Mouse (Mus musculus) testis, adult 2 months (tissue): ENCODE results near the gene Dnpep. TPM values are rescaled to one million over a fixed set of nuclear protein-coding genes. Genes with fewer than 3 reads are reported as not detected.

Source experiments
- H3K27ac ChIP-seq: fragments of 200-500 bp; 2 replicates; pipeline ENCODE4 v1.5.1; 2012; ENCODE audit warnings: low read depth, low read length; ENCODE audit not compliant: control insufficient read depth, insufficient read depth
- H3K27me3 ChIP-seq: fragments of 200-500 bp; 2 replicates; pipeline ENCODE4 v1.6.1; 2012; ENCODE audit warnings: mild to moderate bottlenecking, low read length, moderate library complexity; ENCODE audit not compliant: control insufficient read depth, insufficient read depth
- H3K36me3 ChIP-seq: fragments of 200-500 bp; 2 replicates; pipeline ENCODE4 v1.6.1; 2012; ENCODE audit warnings: mild to moderate bottlenecking, low read length; ENCODE audit not compliant: control insufficient read depth, insufficient read depth
- H3K4me1 ChIP-seq: fragments of 200-500 bp; 2 replicates; pipeline ENCODE4 v1.6.1; 2012; ENCODE audit warnings: low read length; ENCODE audit not compliant: control insufficient read depth, insufficient read depth
- H3K4me3 ChIP-seq: fragments of 200-500 bp; 2 replicates; pipeline ENCODE4 v1.5.1; 2012; ENCODE audit warnings: low read depth, mild to moderate bottlenecking, low read length, moderate library complexity, mixed read lengths; ENCODE audit not compliant: control insufficient read depth
- CTCF ChIP-seq: fragments of 200-500 bp; IDR thresholded peaks from 2 replicates; pipeline ENCODE4 v1.5.1; 2012; ENCODE audit warnings: low read depth, mild to moderate bottlenecking, inconsistent platforms, low read length, moderate library complexity; ENCODE audit not compliant: control insufficient read depth, insufficient read depth, insufficient replicate concordance
- POLR2A ChIP-seq: fragments of 200-500 bp; IDR thresholded peaks from 2 replicates; pipeline ENCODE4 v1.6.1; 2012; ENCODE audit warnings: low read depth, mild to moderate bottlenecking, inconsistent platforms, low read length, moderate library complexity; ENCODE audit not compliant: control insufficient read depth
- polyA plus RNA-seq: library from polyadenylated mRNA; depleted of rRNA; stranded (reverse); fragments of >200 nt; gene quantifications from 2 replicates; pipeline ENCODE4 v1.2.3, GENCODE M21; 2012

Gene Dnpep
- polyA plus RNA-seq, 1 experiment, result 158 TPM

DNA sequence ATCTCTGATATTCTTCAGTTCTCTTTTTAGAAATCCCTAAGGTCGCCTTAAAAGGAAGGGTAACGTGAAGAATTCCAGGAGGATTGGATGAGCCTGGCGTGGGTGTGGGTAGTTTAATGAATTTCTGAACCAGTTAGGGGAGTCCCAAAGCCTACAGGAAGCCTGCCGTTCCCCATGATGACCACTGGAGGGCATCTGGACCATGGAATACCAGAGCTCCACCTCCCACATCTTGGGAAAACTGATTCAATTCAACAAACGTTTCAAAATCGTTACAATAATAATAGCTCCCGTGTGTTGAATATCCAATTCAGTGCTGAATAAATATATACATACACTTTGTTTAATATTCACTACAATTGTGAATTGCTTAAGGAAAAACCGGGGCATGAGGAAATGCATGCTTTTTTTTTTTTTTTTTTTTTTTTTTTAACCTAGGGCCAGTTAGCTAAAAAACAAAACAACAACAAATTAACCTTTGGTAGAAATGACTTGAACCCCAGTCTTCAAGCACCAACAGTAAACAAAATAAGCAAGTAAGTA is 25.2 kb upstream of the Dnpep start:
- Histone ChIP-seq H3K36me3 (no peaks in the 10 kb centered on the region), H3K4me1 (peaks cover 12% of the 10 kb centered on the region), H3K27me3 (no peaks in the 10 kb centered on the region), H3K27ac (no peak overlapping the region), H3K4me3 (no peak overlapping the region)
- TF ChIP-seq CTCF (peak; percentile 69; the same call in 1 of the 2 replicates), POLR2A (no peak)

DNA sequence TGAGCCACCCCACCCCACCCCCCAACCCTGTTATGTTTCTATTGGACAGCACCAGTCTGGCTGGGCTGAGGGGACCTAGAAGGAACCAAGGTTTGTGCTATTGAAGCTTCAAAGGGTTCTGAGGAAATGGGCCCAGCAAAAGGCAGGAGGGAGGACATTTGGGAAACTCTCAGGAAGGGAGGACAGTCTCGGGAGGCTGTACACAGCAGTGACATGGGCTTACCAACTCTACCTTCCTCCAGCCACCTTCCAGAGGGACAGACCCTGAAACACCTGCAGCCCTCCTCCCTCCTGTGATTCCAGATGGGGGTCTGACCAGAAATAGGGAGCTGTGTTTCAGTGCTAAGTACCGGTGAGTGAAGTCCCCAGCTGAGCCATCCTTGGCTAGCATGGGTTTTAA is 22.7 kb upstream of the Dnpep start:
- Histone ChIP-seq H3K4me1 (peaks cover 11% of the 10 kb centered on the region), H3K36me3 (no peaks in the 10 kb centered on the region), H3K27me3 (no peaks in the 10 kb centered on the region), H3K4me3 (no peak overlapping the region), H3K27ac (no peak overlapping the region)
- TF ChIP-seq CTCF (no peak), POLR2A (no peak)

DNA sequence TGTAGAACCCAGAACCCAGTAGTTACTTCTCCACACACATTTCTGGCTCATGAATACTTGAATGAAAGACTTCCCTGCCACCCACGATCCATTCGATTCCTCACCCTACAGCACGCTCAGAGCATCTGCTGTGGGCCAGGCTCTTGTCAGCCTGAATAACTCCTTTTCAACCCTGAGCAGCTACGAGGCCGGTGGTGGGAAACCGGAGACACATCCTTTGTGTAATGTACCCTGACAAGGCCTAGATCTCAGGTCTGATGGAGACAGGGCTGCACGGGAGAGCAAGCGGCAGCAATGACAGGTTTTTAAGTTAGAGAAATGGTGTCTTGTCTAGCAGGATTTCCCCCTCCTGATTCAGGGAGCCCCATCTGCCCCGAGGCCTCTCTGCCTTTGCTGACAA is 21.5 kb upstream of the Dnpep start:
- peaks cover under 1% of the 10 kb centered on the region; the same call in 1 of the 2 replicates for H3K4me1 ChIP-seq

DNA sequence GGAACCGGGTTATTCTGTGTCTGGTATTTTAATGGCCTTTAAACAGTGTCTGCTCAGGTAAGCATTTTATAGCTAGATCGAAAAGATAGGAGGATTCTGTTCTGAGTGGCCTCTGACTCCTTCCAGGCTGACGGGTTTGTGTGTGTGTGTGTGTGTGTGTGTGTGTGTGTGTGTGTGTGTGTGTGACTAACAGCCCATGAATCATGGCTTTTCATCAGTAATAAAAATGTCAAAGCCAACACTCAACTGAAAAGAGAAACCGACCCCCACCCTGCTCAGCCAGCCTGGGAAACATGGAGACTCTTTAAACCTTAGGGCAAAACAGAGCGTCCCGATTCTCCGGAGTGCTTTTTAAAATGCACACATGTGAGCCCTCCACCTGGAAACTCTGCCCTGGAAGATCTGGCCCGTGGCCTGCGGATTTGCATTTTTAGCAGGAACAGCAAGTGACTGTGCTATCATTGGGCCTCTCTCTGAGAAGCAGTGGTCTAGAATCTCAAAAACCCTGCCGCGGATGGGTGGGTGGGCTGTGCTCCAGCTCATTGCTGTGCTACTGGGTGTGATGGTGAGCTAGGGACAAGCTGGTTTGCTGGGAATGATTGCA is 20.4 kb upstream of the Dnpep start:
- no peak for TF ChIP-seq CTCF
- no peak for TF ChIP-seq POLR2A
- no peaks in the 10 kb centered on the region for H3K36me3 ChIP-seq
- H3K4me3 ChIP-seq, result no peak overlapping the region
- no peaks in the 10 kb centered on the region for H3K27me3 ChIP-seq
- H3K4me1 ChIP-seq, result no peaks in the 10 kb centered on the region
- no peak overlapping the region for H3K27ac ChIP-seq

More for the DNA sequence above, 21.5 kb upstream of the Dnpep start:
- Histone ChIP-seq H3K27ac (no peak overlapping the region), H3K27me3 (no peaks in the 10 kb centered on the region), H3K4me3 (no peak overlapping the region), H3K36me3 (no peaks in the 10 kb centered on the region)
- TF ChIP-seq POLR2A (no peak), CTCF (no peak)

DNA sequence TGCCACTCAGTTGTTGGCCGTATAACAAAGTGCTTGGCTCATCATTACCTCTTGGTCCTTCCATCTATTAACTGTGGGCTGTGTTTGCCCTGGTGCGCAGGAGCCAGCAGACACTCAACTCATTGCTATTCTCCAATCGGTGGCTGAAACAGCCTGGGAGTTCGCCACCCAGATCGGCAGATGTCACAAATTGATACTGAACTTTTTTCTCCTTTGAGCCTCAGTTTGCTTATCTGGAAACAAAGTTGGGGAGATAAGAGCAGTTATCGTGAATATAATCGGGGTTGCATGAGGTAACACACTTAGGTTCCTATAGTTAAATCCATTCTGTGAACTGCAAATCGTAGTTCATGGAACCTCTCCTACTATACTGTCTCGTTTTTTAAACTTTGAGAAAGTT is 19.3 kb upstream of the Dnpep start:
- TF ChIP-seq POLR2A, result no peak
- no peak for TF ChIP-seq CTCF
- Histone ChIP-seq H3K27me3 (no peaks in the 10 kb centered on the region), H3K4me3 (no peak overlapping the region), H3K27ac (no peak overlapping the region), H3K36me3 (no peaks in the 10 kb centered on the region), H3K4me1 (no peaks in the 10 kb centered on the region)

DNA sequence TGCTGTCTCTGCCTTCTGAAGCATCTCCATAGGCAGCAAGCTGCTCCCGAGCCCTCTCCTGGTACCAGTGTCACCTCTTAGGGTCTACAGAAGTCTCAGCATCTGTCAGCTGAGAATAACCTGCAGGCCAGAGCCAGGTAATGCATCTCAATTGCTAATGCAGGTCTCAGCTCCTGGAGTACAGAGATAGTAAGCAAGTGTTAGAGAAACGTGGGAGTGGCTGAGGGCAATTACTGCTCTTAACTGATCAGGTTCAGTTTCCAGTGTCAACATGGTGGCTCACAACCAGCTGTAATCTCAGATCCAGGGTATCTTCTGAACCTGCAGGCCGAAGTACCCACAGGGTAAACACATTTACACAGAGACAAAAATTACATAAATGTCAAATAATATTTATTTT is 18.7 kb upstream of the Dnpep start:
- Histone ChIP-seq H3K27me3 (no peaks in the 10 kb centered on the region), H3K4me1 (no peaks in the 10 kb centered on the region), H3K4me3 (no peak overlapping the region), H3K27ac (no peak overlapping the region), H3K36me3 (no peaks in the 10 kb centered on the region)
- no peak for TF ChIP-seq CTCF
- no peak for TF ChIP-seq POLR2A

DNA sequence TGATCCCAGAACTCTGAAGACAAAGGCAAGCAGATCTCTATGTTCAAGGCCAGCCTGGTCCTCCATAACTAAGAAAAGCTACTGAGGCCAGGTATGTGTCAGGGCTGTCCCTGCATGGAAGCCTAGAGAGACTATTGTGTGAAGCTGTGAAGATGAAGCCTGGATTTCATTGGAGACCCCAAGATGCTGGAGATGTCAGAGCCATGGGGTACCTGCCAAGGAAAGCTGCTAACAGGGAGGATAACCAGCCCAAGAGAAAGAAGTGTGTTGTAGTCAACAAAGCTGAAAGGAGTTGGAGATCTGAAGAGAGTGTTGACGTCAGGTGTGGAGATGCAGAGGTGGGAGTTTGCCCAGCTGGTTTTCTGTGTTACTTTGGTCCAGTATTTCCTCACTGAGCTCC is 13.5 kb upstream of the Dnpep start:
- TF ChIP-seq POLR2A, result no peak
- no peak for TF ChIP-seq CTCF
- no peaks in the 10 kb centered on the region for H3K4me1 ChIP-seq
- no peak overlapping the region for H3K4me3 ChIP-seq
- no peak overlapping the region for H3K27ac ChIP-seq
- H3K36me3 ChIP-seq, result no peaks in the 10 kb centered on the region
- no peaks in the 10 kb centered on the region for H3K27me3 ChIP-seq

DNA sequence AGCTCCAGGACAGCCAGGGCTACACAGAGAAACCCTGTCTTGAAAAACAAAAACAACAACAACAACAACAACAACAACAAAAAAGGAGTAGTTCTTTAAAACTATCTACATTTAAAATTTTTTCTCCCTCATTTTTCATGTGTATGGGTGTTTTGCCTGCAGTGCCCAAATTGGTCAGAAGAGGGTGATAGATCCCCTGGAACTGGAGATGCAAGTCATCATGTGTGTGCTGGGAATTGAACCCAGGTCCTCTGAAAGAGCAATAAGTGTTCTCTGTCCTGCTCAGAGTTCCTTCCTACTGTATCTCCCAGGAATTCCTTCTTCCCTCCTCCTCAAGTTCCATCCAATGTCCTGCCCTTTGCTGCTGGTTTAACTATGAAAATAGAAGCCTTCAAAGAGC is 9.7 kb upstream of the Dnpep start:
- Histone ChIP-seq H3K4me3 (no peak overlapping the region), H3K27me3 (no peaks in the 10 kb centered on the region), H3K27ac (no peak overlapping the region), H3K4me1 (no peaks in the 10 kb centered on the region), H3K36me3 (no peaks in the 10 kb centered on the region)
- no peak for TF ChIP-seq POLR2A
- no peak for TF ChIP-seq CTCF
